Mouse (Mus musculus): ENCODE results near the gene Atp11a.
A peak's percentile ranks its signal among the peaks of the same experiment; 100 is the strongest.

Gene Atp11a

DNA sequence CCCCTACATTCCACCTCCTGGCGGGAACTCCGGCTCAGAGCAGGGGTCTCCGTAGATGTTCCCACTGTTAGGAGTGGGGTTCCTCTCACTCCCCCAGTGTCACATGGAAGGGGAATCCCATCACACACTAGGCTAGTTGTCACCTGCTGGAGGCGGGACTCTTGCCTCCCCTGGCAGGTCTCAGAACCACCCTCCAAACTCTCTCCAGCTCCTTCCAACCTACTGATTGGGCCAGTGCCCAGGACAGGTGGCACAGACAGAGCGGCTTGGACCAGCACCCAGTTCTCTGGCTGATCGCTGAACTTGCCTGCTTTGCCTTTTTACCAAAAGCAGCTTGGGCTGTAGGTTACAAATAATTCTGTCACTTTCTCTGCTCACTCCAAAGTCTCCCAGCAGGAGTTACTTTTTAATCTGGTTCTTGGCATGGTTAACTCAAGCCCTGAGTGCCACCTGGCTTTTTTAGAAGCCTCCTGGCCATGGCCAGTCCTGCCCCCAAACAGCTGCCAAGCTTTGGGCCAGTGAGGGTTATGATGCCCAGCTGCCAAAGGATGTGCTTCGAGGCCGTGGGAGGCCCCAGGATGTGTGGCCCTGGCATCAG lies 117.5 kb downstream of the Atp11a start:
- peak; percentile 14 to 26 for DNase-seq

GRCm38 (mm10) chr8:12874971-12875370 lies 118.2 kb downstream of the Atp11a start:
- no peak for DNase-seq

DNA sequence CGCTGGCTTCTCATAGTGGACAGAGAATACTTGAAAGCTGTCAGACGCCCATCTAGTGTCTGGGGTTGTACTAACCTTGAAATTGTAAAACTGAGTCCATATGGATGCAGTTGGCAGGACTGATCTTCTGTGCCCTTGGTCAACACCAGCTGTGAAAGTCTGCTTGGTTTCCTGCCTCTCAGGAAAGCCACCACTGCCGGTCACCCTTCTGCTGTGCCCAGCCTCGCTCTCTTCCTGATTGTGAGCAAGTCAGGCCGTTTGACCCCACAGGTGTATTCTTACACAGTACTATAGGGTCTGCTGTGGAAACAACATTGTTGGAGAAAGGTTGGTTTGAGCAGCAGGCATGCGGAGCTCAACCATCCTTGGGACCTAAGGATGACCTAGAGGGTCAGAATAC lies 120.3 kb downstream of the Atp11a start:
- no peak for DNase-seq

GRCm38 (mm10) chr8:12880163-12880562 lies 123.3 kb downstream of the Atp11a start:
- DNase-seq, result no peak

- DNase-seq, result no peak
These were observed 126.5 kb downstream of the Atp11a start for GRCm38 (mm10) chr8:12883051-12884004.

DNA sequence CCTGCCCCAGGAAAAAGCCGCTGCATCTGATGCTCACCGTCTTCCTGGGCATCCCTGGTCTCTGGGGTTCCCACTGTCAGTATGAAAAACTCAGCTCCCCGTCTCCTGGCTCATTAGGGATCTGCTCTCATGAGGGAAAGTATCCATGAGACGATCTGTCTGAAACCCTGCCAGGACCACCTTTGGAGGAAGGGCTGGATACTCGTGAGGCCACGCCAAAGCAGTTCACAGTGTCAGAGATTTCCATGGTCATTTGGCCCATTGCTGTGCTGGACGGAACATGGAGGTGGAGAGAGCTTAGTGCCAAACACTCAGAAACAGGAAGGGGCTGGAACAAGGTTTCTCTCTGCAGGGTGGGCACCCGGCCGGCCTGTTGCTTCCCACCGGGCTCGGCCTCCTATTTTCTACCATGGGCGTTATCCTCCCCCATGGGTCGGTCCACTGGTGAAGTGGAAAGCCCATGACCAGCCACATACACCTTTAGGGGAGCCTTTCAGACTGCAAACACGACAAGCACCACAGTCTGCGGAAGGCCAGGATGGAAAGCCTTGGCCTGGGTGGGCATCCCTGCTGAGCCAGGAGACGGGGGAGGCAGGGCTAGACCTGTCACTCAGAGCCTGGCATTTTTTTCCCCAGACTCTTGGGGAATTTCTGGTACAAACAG lies 131.1 kb downstream of the Atp11a start:
- DNase-seq, result no peak

DNA sequence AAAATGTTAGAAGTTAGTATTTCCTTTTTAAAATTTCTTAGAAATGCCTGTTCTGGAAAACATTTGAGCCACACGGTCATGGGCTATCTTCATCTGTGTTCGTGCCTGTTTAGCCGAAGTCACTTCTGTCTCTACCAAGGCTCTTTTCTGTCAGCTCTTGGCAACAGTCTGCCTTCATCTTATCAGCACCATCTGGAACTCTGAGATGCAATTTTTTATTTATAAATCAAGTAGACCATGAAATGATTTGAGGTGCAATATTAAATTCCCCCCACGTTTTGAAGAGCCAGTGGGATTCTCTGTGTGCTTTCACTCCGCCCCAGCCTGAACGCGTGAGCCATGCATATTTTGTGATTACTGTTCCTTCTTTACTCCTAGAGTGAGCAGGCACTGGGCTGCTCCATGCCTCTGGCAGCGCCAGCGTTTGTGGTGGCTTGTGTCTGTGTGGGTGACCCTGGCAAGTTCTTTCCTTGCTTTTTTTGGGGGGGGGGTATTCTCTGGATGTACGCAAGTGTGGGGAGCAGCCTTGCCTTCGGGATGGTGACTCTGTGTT lies 132.3 kb downstream of the Atp11a start:
- no peak for DNase-seq

DNA sequence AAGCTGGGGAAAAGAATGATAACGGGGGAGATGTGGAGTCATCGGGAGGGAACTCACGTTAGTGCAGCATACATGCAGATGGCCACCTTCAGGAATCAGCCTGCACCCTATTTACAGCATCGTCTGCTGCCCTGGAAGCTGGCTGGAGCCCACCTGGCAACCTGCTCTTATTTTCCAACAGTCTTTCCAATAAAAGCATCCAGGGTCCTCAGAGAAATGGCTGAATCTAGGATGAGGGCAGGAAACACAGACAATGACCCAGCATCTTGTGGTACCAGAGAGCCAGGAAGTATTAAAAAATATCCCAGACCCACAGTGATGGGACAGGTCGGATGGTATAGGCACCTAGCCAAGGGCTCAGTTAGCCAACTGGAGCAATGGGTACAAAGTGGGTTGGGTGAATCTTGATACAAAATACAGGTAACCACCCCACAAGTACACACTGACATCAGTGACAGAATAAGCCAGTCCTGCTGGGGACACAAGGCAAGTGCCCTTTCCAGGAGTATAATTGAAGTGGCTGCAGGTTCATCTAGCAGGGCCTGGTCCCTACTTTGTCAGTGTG lies 136.2 kb downstream of the Atp11a start:
- no peak for DNase-seq

GRCm38 (mm10) chr8:12893797-12894578 lies 137.2 kb downstream of the Atp11a start:
- no peak for DNase-seq

DNA sequence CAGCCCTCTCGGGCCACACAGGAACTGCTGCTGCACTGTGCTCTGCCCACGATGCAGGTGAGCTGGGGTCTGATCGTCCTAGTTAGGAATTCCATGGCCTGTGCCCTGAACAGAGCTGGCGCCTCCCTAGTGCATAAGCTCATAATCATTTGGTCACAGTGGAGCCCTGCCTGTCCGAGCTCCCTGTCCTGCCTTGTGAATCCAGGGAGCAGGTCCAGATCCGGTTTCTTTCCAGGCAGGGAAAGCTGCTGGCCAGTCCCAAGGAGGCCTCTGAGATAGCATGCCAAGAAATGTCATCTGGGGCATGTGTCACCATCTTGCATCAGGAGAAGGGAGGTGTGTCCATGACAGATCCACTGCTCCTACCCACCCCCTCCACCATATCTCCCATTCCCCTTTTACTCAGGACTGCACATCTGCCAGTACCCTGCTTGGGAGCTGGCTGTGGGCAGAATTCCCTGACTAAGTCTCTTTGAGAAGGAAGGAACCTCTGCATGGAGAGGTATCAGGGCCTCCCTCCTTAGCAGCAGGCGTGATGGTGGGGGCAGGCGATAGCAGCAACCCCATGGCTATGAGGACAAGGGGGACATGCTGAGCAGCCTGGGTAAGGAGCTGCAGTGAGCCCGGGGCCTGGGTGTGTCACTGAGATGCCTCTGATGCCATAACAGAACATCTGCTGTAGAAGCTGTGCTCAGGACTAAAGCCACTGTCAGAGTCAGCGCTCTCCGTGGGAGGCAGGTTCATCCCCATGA lies 138.1 kb downstream of the Atp11a start:
- DNase-seq, result no peak

- DNase-seq, result no peak
These were observed 138.8 kb downstream of the Atp11a start for GRCm38 (mm10) chr8:12895535-12896150.

DNA sequence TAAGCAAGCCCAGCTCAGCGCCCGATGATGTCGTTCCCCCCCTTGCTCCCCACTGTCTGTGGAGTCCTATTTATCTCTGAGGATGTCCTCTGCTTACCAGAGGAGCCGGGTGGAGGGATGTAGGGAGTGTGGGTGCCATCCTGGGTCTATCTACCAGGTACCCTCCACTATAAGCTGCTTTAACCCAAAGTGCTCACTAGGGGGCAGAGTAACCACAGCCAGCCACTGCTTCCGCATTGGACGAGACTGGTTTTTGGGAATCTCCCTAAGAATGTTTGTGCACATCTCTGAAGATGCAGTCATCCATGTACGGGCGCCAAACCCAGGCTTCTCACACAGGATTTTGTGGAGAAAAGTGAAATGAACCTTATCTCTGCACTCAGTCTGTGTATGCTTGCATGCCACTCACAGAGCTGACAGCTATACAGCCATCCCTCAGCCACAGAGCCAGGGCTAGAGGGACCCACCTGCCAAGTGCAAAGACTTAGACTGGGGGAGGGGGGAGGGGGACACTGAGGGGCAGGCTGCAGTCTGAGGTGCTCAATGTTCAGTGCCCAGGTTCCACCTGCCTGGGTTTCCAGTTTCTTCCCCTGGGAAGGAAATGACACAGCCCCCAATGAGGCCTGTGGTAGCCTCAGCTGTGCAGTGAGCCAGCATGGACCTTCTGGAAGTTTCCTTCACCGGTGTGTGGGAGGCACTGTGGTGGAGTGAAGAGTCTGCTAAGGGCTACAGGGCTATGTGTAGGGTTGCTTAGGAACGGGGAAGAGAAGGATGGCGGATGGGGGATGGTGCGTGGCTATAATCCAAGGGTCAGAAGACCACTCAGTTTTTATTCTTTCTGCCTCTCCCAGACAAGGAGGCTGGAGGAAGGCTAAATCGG lies 139.9 kb downstream of the Atp11a start:
- peak; percentile 15 to 29 for DNase-seq

DNA sequence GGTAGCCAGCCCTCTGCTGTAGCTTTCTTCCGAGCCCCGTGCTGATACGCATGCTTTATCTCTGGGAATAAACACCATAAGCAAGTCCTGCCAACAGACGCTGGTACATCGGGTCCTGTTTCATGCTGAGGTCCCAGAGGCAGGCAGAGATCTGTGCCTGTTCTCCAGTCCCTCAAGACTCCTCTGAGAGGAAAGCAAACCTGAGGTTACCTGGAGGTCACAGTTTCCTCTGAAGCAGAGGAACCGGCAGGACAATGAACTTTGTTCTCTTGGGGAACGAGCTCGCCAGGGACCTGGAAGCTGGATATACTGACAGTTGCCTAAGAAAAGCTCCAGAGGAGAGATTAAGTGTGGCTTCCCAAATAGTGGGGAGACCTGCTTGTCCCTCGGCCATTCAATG lies 141.0 kb downstream of the Atp11a start:
- no peak for DNase-seq

- DNase-seq, result no peak
These were observed 147.1 kb downstream of the Atp11a start for GRCm38 (mm10) chr8:12903790-12904415.

- DNase-seq, result no peak
These were observed 148.3 kb downstream of the Atp11a start for GRCm38 (mm10) chr8:12905122-12905521.

- DNase-seq, result no peak
These were observed 148.9 kb downstream of the Atp11a start for GRCm38 (mm10) chr8:12905599-12906321.

GRCm38 (mm10) chr8:12906597-12906996 lies 149.8 kb downstream of the Atp11a start:
- DNase-seq, result no peak

DNA sequence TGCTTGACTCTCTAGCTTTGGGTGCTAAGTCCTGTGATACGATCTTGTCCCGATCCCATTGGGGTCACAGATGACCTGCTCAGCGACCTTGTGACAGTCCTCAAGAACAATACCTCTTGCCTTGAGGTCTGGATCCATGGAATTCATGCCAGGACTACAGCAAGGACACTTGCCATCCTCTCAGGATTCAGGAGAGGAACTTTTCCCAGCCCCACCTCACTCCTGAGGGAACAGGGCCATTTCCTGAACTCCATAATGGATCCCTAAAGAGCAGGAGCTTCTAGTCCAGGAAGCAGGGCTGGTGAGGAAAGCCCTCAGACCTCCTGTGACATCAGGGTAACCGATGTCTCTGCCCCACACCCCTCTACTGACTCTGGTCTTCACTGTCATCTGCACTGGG lies 150.9 kb downstream of the Atp11a start:
- no peak for DNase-seq

DNA sequence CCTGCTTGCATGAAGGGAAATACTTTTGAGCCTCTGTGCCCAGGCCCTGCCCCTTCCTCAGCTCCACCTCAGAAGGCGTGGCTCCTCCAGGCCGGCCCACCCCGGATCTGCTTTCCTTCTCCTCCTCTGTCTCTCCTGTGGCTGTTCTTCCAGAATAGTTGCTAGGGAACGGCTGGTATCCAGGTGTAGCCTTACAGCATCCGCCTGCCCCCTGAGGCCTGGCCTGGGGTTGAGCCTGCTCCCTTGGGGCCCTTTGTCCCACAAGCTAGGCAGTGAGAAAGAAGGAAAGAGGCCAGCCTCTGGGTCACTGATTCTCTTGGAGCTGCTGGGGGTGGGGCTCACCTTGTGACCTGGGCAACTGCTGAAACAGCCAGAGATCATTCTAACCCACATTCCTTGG lies 155.2 kb downstream of the Atp11a start:
- DNase-seq, result no peak

All from thymus, postnatal 36 days (tissue).